Mouse (Mus musculus) lung, postnatal 0 days (tissue): ENCODE measurements around the gene Sdr42e1.

Experiments
- CTCF ChIP-seq: IDR thresholded peaks from 2 replicates; pipeline ENCODE4 v1.5.1; 2016; ENCODE audit warnings: antibody characterized with exemption, mild to moderate bottlenecking
- EP300 ChIP-seq: IDR thresholded peaks from 2 replicates; pipeline ENCODE4 v1.6.1; 2016; ENCODE audit warnings: antibody characterized with exemption, mild to moderate bottlenecking, control low read depth

DNA sequence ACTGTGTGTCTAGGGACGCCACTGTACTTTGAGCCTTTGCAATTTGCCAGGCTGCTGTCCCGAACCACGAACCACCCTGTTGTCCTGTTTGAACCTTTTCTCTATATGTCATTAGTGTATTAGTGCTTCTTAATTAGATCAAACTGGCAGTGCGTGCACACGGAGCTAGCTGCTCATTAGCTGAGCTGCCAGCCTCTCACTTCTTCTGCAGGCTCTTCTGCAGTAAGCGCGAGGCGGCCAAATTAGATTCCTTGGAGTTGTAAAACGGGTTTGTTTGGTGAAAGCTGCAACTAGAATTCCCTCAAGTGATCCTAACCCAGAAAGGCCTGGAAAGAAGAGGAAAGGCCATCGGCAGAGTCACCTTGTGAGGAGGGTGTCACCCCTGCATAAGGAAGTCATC lies 29.2 kb upstream of the Sdr42e1 start:
- TF ChIP-seq CTCF, result no peak
- TF ChIP-seq EP300, result no peak
